Mouse (Mus musculus): ENCODE measurements at regions not wholly inside any gene's neighbourhood (a gene's known extent, or its start where the extent isn't known, plus 50 kb on each side); places are given as distances from the start of the nearest gene placed in this dataset.

DNA sequence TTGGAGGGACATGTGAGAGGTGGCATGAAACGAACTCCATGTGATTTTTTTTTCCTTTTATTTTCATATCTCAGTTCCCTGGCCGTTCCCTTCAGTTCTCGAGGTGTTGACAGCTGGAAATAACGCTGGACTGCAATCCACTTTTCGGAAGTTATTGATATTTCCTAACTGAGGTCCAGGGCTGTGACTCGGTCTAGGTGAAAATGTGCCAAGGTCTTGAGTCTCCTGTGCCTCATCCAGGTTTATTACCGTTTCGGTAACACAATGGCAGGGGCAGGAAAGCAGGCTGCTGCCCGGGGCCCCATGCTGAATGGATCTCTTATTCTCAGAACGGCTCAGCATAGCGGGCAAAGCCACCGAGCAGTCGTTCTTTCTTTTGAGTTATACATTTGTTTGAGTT lies 844.7 kb upstream of the Car8 start:
- TF ChIP-seq CTCF (IDR thresholded peaks at IDR 0.05; ENCODE audit: low read depth, low read length), result no peak
- no peak for TF ChIP-seq GATA1 (IDR thresholded peaks at IDR 0.05; ENCODE audit: borderline replicate concordance, low read length)
- no peak for TF ChIP-seq TAL1 (conservative IDR thresholded peaks at IDR 0.05; ENCODE audit: low read depth, low read length)
